Mouse (Mus musculus): ENCODE results near the gene Ripply2.

DNA sequence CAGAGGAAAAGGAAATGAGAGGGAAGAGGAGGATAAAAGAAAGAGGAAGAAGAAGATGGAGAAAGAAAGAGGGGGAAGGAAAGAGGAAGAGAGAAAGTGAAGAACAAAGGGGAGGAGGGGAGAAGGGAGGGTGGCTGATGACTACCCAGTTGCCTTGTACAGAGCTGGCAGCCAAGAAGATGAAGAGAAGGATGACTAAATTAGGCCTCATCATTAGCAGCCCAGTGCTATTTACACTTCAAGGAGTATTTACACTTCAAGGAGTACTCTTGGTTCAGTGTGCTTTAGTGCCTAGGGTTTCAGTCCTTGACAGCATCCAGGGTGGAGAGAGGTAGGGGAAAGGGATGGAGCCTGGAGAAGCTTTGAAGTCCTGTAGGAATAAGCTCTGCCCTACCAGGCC, 35.3 kb upstream of the Ripply2 start:
- TF ChIP-seq CTCF (IDR thresholded peaks at IDR 0.05; ENCODE audit: low read depth, low read length), result no peak
- no peak for TF ChIP-seq POLR2A (IDR thresholded peaks at IDR 0.05; ENCODE audit: borderline replicate concordance, low read depth, low read length)

All from bone marrow macrophage, adult 2 months (primary cell).